ENCODE assay signal across 27 mouse cellular contexts in the genomic region with DNA sequence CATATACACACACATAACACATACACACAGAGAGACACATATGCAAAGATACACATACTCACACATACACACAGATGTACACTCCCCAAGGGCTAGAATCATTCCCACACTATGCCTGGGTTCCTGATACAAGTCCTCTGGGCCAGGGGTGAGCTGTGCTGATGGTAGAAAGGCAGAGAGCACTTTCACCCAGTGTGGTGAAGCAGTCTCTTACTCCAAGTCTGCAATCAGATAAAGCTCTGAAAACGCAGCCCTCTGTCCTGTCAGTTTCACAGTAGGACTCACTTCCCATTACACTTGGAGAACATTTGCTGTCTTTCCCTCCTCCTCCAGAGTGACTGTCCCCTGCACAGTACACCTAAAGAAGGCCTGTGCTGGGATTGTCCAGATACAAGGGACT.
"Had no signal": no experiment of that assay in that cellular context is flagged by ENCODE, and none has a peak within 500 bp of the region (broad histone marks: within the 10 kb centered on the region; RNA-seq: fewer than 3 reads in every experiment).

No protein-coding gene starts in this region.

- ATAC-seq: forebrain, embryonic 13.5 days; forebrain, embryonic 14.5 days; forebrain, embryonic 15.5 days; forebrain, embryonic 16.5 days; forebrain, postnatal 0 days had no signal

- H3K9ac ChIP-seq: embryonic facial prominence, embryonic 12.5 days; embryonic facial prominence, embryonic 15.5 days; forebrain, embryonic 12.5 days; forebrain, embryonic 13.5 days; forebrain, embryonic 15.5 days; forebrain, postnatal 0 days had no signal

- H3K36me3 ChIP-seq: embryonic facial prominence, embryonic 12.5 days; embryonic facial prominence, embryonic 15.5 days; forebrain, embryonic 10.5 days; forebrain, embryonic 12.5 days; forebrain, embryonic 15.5 days; heart, embryonic 10.5 days had no signal

- H3K4me3 ChIP-seq: embryonic facial prominence, embryonic 12.5 days; embryonic facial prominence, embryonic 15.5 days; erythroblast, embryonic 14.5 days; forebrain, embryonic 10.5 days; forebrain, embryonic 12.5 days; forebrain, embryonic 13.5 days; forebrain, embryonic 15.5 days; gastrocnemius, adult 2 months; heart, adult 2 months; heart, embryonic 10.5 days had no signal

- DNase-seq: cerebellum, adult 9-10 months; cerebellum, adult 9-11 months; cerebellum, postnatal 10 days; cerebellum, postnatal 14 days; cerebellum, postnatal 25 days; cerebellum, postnatal 36 days; embryo, embryonic 11 days; forebrain, postnatal 0 days; gastrocnemius, adult 2 months; gastrocnemius, postnatal 10 days; gastrocnemius, postnatal 14 days; gastrocnemius, postnatal 25 days; gastrocnemius, postnatal 36 days; heart, adult 11 months; heart, adult 18-20 months had no signal

- H3K27me3 ChIP-seq: embryonic facial prominence, embryonic 12.5 days; embryonic facial prominence, embryonic 15.5 days; forebrain, embryonic 12.5 days; forebrain, embryonic 13.5 days; forebrain, embryonic 15.5 days had no signal

- H3K27ac ChIP-seq: embryonic facial prominence, embryonic 12.5 days; embryonic facial prominence, embryonic 15.5 days; forebrain, embryonic 10.5 days; forebrain, embryonic 12.5 days; forebrain, embryonic 13.5 days; forebrain, embryonic 15.5 days; gastrocnemius, adult 2 months; heart, adult 2 months; heart, embryonic 10.5 days had no signal

- H3K4me2 ChIP-seq: embryonic facial prominence, embryonic 12.5 days; embryonic facial prominence, embryonic 15.5 days; forebrain, embryonic 12.5 days; forebrain, embryonic 13.5 days; forebrain, embryonic 15.5 days; heart, embryonic 11.5 days had no signal

- H3K9me3 ChIP-seq: embryonic facial prominence, embryonic 12.5 days; embryonic facial prominence, embryonic 15.5 days; forebrain, embryonic 10.5 days; forebrain, embryonic 12.5 days; forebrain, embryonic 13.5 days; forebrain, embryonic 15.5 days; heart, embryonic 10.5 days had no signal

- H3K4me1 ChIP-seq: embryonic facial prominence, embryonic 12.5 days; forebrain, embryonic 15.5 days had no signal
